Mouse (Mus musculus): Measurements from ENCODE around the gene Atp1b4.

- TF ChIP-seq GATA1 (IDR thresholded peaks at IDR 0.05; ENCODE audit: borderline replicate concordance, low read length) (no peak), FLI1 (IDR thresholded peaks at IDR 0.05; ENCODE audit: low read length) (no peak)
Observed at GRCm38 (mm10) chrX:38330695-38331406, 14.9 kb downstream of the Atp1b4 start.

All from megakaryocyte, embryonic 14.5 days (primary cell).